Mouse (Mus musculus) ES-Bruce4 (cell line): ENCODE results near the gene Aip.

Experiments used
- CTCF ChIP-seq: IDR thresholded peaks from one replicate; pipeline ENCODE4 v1.8.1; 2011; ENCODE audit warnings: low read depth, low read length
- POLR2A ChIP-seq: IDR thresholded peaks from one replicate; pipeline ENCODE4 v1.8.1; 2011; ENCODE audit warnings: low read length; ENCODE audit not compliant: insufficient read depth

DNA sequence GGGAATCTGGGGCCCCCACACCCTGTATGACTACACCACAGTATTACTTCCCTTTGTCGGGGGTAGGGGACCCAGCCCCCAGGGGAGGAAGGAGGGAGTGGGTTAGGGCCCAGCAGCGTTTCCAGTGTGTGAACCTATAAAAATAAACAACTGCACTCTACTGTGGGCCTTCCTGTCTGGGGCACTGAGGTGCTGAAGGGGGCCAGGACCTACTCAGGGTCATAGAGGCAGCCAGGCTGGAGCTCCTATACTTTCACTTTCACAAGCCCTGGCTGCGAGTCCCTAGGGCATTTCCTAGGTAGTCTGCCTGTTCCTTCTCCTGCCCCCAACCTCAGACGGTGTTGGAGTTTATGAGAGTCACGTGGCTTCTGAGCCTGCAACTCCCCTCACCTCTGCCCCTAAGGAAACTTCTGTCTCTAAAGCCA, 11.8 kb downstream of the Aip start:
- TF ChIP-seq CTCF (no peak), POLR2A (no peak)
